Mouse (Mus musculus) neutrophil, adult 5-6 weeks (primary cell): Measurements from ENCODE around the gene Pcdh11x. TPM values are rescaled to one million over a fixed set of nuclear protein-coding genes. Genes with fewer than 3 reads are reported as not detected.
"Not testable (repeated sequence)": the region's sequence is repeated elsewhere in the genome, so short reads cannot be mapped to it uniquely, and the experiment has no call there.

Experiments
- ATAC-seq: fragments of 151-379, 151-347 bp; 2 replicates; pipeline ENCODE4 v1.8.0; 2017; ENCODE audit warnings: mild to moderate bottlenecking, moderate TSS enrichment; ENCODE audit not compliant: insufficient number of reproducible peaks, poor library complexity, low FRiP score, severe bottlenecking; ENCODE audit errors: extremely low read depth
- total RNA-seq: library from RNA; stranded (forward); fragments of 200-1000 nt; gene quantifications from 2 replicates; pipeline ENCODE4 v1.2.3, GENCODE M21; 2017

The Pcdh11x gene
- total RNA-seq: not detected in 2 replicates

GRCm38 (mm10) chrX:120290011-120290899 is at the start of gene Pcdh11x:
Pcdh11x (plus strand) TSS chrX:120290259.
- ATAC-seq: no peak

- no peak for ATAC-seq
Measured at GRCm38 (mm10) chrX:120260089-120260488, 30.0 kb upstream of the Pcdh11x start.

- ATAC-seq: no peak
Measured at GRCm38 (mm10) chrX:120285522-120285921, 4.5 kb upstream of the Pcdh11x start.

GRCm38 (mm10) chrX:120287502-120287901 is 2.6 kb upstream of the Pcdh11x start:
- no peak for ATAC-seq

GRCm38 (mm10) chrX:120290900-120291280 is 831 bp downstream of the Pcdh11x start:
- no peak for ATAC-seq

- ATAC-seq: no peak
Measured at GRCm38 (mm10) chrX:120291696-120292095, 1.6 kb downstream of the Pcdh11x start.

GRCm38 (mm10) chrX:120292832-120293750 is 3.0 kb downstream of the Pcdh11x start:
- no peak for ATAC-seq

- ATAC-seq: no peak
Measured at GRCm38 (mm10) chrX:120301469-120302175, 11.6 kb downstream of the Pcdh11x start.

GRCm38 (mm10) chrX:120312995-120313394 is 22.9 kb downstream of the Pcdh11x start, which contains the start of gene H2afb3:
H2afb3 (minus strand) TSS chrX:120313095.
- not testable (repeated sequence) for ATAC-seq

- no peak for ATAC-seq
Measured at GRCm38 (mm10) chrX:120466225-120466624, 176.2 kb downstream of the Pcdh11x start.

GRCm38 (mm10) chrX:120486428-120486827 is 196.4 kb downstream of the Pcdh11x start:
- no peak for ATAC-seq

GRCm38 (mm10) chrX:120524986-120525385 is 234.9 kb downstream of the Pcdh11x start:
- ATAC-seq: no peak

- ATAC-seq: no peak
Measured at GRCm38 (mm10) chrX:120599309-120599708, 309.2 kb downstream of the Pcdh11x start.

- no peak for ATAC-seq
Measured at GRCm38 (mm10) chrX:120618460-120618859, 328.4 kb downstream of the Pcdh11x start.

- ATAC-seq: not testable (repeated sequence)
Measured at GRCm38 (mm10) chrX:120670236-120670635, 380.2 kb downstream of the Pcdh11x start.

GRCm38 (mm10) chrX:120734144-120734543 is 444.1 kb downstream of the Pcdh11x start:
- no peak for ATAC-seq

- no peak for ATAC-seq
Measured at GRCm38 (mm10) chrX:120735792-120736191, 445.7 kb downstream of the Pcdh11x start.

GRCm38 (mm10) chrX:120944556-120944955 is 654.5 kb downstream of the Pcdh11x start:
- no peak for ATAC-seq
